Mouse (Mus musculus) myocyte (in vitro differentiated cells): Measurements from ENCODE around the gene Impdh1. TPM values are rescaled to one million over a fixed set of nuclear protein-coding genes. Genes with fewer than 3 reads are reported as not detected.

Experiments
- H3K27me3 ChIP-seq: one replicate; pipeline ENCODE4 v1.6.1; 2011; ENCODE audit not compliant: control insufficient read depth, insufficient read depth, insufficient read length
- H3K36me3 ChIP-seq: one replicate; pipeline ENCODE4 v1.6.1; 2011; ENCODE audit not compliant: control insufficient read depth, insufficient read depth
- H3K4me2 ChIP-seq: one replicate; pipeline ENCODE4 v1.6.1; 2011; ENCODE audit warnings: low read depth, control low read depth
- H3K4me3 ChIP-seq: one replicate; pipeline ENCODE4 v1.5.1; 2011; ENCODE audit warnings: mild to moderate bottlenecking, control low read depth, moderate library complexity
- H3K79me2 ChIP-seq: one replicate; pipeline ENCODE4 v1.6.1; 2011; ENCODE audit not compliant: control insufficient read depth, insufficient read depth
- H3ac ChIP-seq: one replicate; pipeline ENCODE4 v1.6.1; 2011; ENCODE audit not compliant: control insufficient read depth, insufficient read length
- CEBPB ChIP-seq: IDR thresholded peaks from 2 replicates; pipeline ENCODE4 v1.6.1; 2011; ENCODE audit warnings: mild to moderate bottlenecking, moderate library complexity; ENCODE audit not compliant: poor library complexity, insufficient read depth, severe bottlenecking
- E2F4 ChIP-seq: IDR thresholded peaks from one replicate; pipeline ENCODE4 v1.6.1; 2011; ENCODE audit warnings: mild to moderate bottlenecking, control low read depth, moderate library complexity; ENCODE audit not compliant: insufficient read depth
- MAX ChIP-seq: IDR thresholded peaks from one replicate; pipeline ENCODE4 v1.6.1; 2011; ENCODE audit warnings: low read depth, mild to moderate bottlenecking, control low read depth
- MYOD1 ChIP-seq, 3 experiments: IDR thresholded peaks; one replicate each; pipeline ENCODE4 v1.6.1; 2011; ENCODE audit warnings: control low read depth in 2 of 3, low read depth in 2 of 3, mild to moderate bottlenecking in 2 of 3, moderate library complexity in 1 of 3; ENCODE audit not compliant: insufficient read length in 2 of 3, control insufficient read depth in 1 of 3
- MYOG ChIP-seq, 3 experiments: IDR thresholded peaks; one replicate each; pipeline ENCODE4 v1.6.1; 2011; ENCODE audit warnings: control low read depth in 2 of 3, low read depth in 2 of 3, mild to moderate bottlenecking in 2 of 3; ENCODE audit not compliant: insufficient read length in 2 of 3, control insufficient read depth in 1 of 3, insufficient read depth in 1 of 3
- POLR2A ChIP-seq: IDR thresholded peaks from one replicate; pipeline ENCODE4 v1.6.1; 2011; ENCODE audit warnings: low read depth, mild to moderate bottlenecking, control low read depth, moderate library complexity; ENCODE audit not compliant: insufficient read length
- POLR2AphosphoS2 ChIP-seq: IDR thresholded peaks from one replicate; pipeline ENCODE4 v1.6.1; 2011; ENCODE audit warnings: low read depth, control low read depth; ENCODE audit not compliant: insufficient read length
- REST ChIP-seq: IDR thresholded peaks from one replicate; pipeline ENCODE4 v1.6.1; 2011; ENCODE audit warnings: mild to moderate bottlenecking, control low read depth, moderate library complexity; ENCODE audit not compliant: insufficient read depth, insufficient read length
- SRF ChIP-seq: IDR thresholded peaks from one replicate; pipeline ENCODE4 v1.6.1; 2011; ENCODE audit warnings: low read depth; ENCODE audit not compliant: control insufficient read depth, insufficient read length
- TCF12 ChIP-seq: IDR thresholded peaks from one replicate; pipeline ENCODE4 v1.6.1; 2011; ENCODE audit warnings: mild to moderate bottlenecking, control low read depth; ENCODE audit not compliant: poor library complexity, insufficient read depth, severe bottlenecking
- TCF3 ChIP-seq: IDR thresholded peaks from one replicate; pipeline ENCODE4 v1.6.1; 2011; ENCODE audit warnings: low read depth, control low read depth; ENCODE audit not compliant: insufficient read length
- USF1 ChIP-seq: IDR thresholded peaks from one replicate; pipeline ENCODE4 v1.6.1; 2011; ENCODE audit warnings: low read depth, mild to moderate bottlenecking, control low read depth, moderate library complexity
- polyA plus RNA-seq: library from polyadenylated mRNA; unstranded; fragments of >200 nt; fragmentation: generic; extraction: Trizol; gene quantifications from one replicate; pipeline ENCODE4 v1.2.1, GENCODE M21; 2012; ENCODE audit warnings: missing spikeins

Gene Impdh1
- polyA plus RNA-seq, 1 experiment = 78.6 TPM

DNA sequence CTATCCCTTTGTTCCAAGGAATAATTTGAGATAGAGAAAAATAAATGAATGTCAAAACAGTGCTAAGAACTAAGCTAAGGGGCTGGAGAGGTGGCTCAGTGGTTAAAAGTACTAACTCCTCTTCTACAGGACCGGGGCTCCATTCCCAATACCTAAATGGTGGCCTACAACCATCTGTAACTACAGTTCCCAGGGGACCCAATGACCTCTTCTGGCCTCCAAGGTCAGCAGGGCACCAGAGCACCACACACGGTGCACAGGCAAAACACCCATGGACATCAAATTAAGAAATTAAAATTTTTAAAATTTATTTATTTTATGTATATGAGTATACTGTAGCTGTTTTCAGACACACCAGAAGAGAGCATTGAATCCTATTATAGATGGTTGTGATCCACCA is 55.4 kb downstream of the Impdh1 start:
- no peak overlapping the region for H3ac ChIP-seq
- H3K27me3 ChIP-seq = no peaks in the 10 kb centered on the region
- H3K79me2 ChIP-seq = peaks cover 28% of the 10 kb centered on the region
- H3K36me3 ChIP-seq = peaks cover 39% of the 10 kb centered on the region
- TF ChIP-seq POLR2A (no peak), CEBPB (no peak), MAX (no peak), TCF3 (no peak), TCF12 (no peak), E2F4 (no peak), MYOG (IDR thresholded peaks at IDR 0.05; ENCODE audit: control insufficient read depth in 1 of 3, insufficient read depth in 1 of 3, insufficient read length in 2 of 3, low read depth in 2 of 3) (no peak), SRF (no peak), REST (no peak), USF1 (no peak), POLR2AphosphoS2 (no peak), MYOD1 (IDR thresholded peaks at IDR 0.05; ENCODE audit: control insufficient read depth in 1 of 3, insufficient read length in 2 of 3, low read depth in 2 of 3) (no peak)
- no peak overlapping the region for H3K4me2 ChIP-seq
- no peak overlapping the region for H3K4me3 ChIP-seq

- H3K4me2 ChIP-seq = no peak overlapping the region
- TF ChIP-seq MAX = no peak
- TF ChIP-seq TCF12 = no peak
- TF ChIP-seq MYOG (IDR thresholded peaks at IDR 0.05; ENCODE audit: control insufficient read depth in 1 of 3, insufficient read depth in 1 of 3, insufficient read length in 2 of 3, low read depth in 2 of 3) = no peak
- TF ChIP-seq CEBPB = no peak
- no peak for TF ChIP-seq REST
- TF ChIP-seq E2F4 = no peak
- no peak for TF ChIP-seq MYOD1 (IDR thresholded peaks at IDR 0.05; ENCODE audit: control insufficient read depth in 1 of 3, insufficient read length in 2 of 3, low read depth in 2 of 3)
- no peak for TF ChIP-seq POLR2A
- peaks cover 2% of the 10 kb centered on the region for H3K79me2 ChIP-seq
- peaks cover 70% of the 10 kb centered on the region for H3K36me3 ChIP-seq
- H3K27me3 ChIP-seq = no peaks in the 10 kb centered on the region
- no peak overlapping the region for H3ac ChIP-seq
- no peak overlapping the region for H3K4me3 ChIP-seq
Observed at GRCm38 (mm10) chr6:29156326-29156725, 59.8 kb downstream of the Impdh1 start.

Other genes starting within 250 kb of the Impdh1 start
- not detected for gene Lep, start 156.1 kb downstream of the Impdh1 start, polyA plus RNA-seq
- 16.2 TPM for gene Rbm28, start 51.4 kb downstream of the Impdh1 start, polyA plus RNA-seq
- gene Prrt4, start 36.8 kb downstream of the Impdh1 start, polyA plus RNA-seq = 0.37 TPM
- 15.5 TPM for gene Hilpda, start 56.1 kb upstream of the Impdh1 start, polyA plus RNA-seq
- gene Fam71f2, start 63.2 kb upstream of the Impdh1 start, polyA plus RNA-seq = 0.47 TPM
- gene Fam71f1, start 102.8 kb upstream of the Impdh1 start, polyA plus RNA-seq = 0.47 TPM
- 183 TPM for gene Calu, start 131.7 kb upstream of the Impdh1 start, polyA plus RNA-seq
- gene Opn1sw, start 172.1 kb upstream of the Impdh1 start, polyA plus RNA-seq = 0.17 TPM
- 16.7 TPM for gene Ccdc136, start 179.9 kb upstream of the Impdh1 start, polyA plus RNA-seq
- gene Flnc, start 216.9 kb upstream of the Impdh1 start, polyA plus RNA-seq = 268 TPM